Mouse (Mus musculus) CD4-positive naive resting alpha-beta T cell, adult 57 days (primary cell): Measurements from ENCODE around the gene Olfr655. TPM values are rescaled to one million over a fixed set of nuclear protein-coding genes. Genes with fewer than 3 reads are reported as not detected.

Experiments
- total RNA-seq: library from RNA; stranded (reverse); gene quantifications from one replicate; pipeline ENCODE4 v1.2.4, GENCODE M21; 2023

The Olfr655 gene
- not detected for total RNA-seq

DNA sequence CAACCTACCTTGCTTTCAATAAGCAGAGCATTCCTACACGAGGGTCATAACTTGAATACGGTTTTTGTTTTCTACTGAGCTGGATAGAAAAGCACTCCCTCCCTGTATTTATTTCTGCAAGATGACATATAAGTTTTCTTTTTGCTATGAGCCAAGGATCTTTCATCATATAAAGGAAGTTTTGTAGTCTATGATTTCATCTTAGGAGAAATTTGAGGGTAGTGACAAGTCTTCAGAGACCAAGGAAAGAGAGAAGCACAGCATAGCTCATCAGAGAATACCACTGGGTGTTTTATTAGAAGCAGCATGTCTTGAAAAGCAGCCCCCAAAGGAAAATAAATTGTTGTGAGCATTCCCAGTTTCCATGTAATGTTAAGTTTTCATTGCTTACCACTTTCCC lies at the start of gene Olfr655:
TSS of gene Olfr655 (minus strand) at position 101 of the 400 bp plus-strand sequence.

DNA sequence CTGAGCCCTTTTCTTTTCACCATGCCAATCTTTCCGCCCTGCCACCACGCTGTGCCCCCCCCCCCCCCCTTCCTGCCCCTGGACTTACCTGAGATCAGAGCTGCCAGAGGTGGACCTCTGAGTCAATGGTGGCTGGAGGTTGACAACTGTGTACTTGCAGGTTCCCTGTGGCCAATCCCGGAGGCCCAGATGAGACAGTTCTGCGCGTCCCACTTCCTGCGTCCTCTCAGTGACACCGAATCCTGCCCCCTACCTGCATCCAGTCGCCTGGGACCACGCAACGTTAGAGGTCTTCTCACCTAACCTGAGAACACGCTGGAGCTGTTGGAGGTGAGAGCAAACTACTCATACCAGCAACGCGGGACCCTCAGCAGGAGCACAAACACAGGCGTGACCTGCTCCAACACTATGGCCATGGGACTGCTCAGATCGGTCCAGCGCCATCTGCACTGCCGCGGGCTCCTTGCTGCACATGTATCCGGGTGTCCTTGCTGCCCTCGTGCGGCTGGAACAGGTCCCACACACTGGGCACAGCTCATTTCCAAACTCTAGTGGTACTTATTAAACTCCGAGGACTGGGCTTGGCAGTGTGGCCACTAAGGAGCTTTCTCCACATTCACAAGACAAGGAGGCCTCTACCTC lies 45.4 kb upstream of the Olfr655 start, which contains the start of gene Olfr658:
TSS of gene Olfr658 (minus strand) at position 465 of the 642 bp plus-strand sequence.

DNA sequence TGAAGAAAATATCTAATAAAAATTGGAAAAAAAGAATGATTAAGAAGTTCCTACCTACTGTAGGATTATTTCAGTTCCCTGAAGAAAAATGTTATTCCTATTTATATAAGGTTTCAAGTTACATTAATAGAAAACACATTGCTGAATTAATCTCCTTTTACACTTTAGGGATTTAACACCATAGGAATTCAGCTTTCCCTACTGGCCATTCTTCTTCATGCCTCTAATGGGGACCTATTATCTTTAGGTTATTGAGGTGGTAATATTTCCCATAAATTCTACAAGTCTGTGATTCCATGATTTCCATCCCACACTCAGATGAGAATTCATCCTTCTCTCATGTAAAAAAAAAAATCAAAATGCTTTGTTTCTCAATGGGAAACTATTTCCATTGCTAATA lies 22.9 kb upstream of the Olfr655 start, which contains the start of gene Olfr657:
TSS of gene Olfr657 (plus strand) at position 301 of the 400 bp plus-strand sequence.

DNA sequence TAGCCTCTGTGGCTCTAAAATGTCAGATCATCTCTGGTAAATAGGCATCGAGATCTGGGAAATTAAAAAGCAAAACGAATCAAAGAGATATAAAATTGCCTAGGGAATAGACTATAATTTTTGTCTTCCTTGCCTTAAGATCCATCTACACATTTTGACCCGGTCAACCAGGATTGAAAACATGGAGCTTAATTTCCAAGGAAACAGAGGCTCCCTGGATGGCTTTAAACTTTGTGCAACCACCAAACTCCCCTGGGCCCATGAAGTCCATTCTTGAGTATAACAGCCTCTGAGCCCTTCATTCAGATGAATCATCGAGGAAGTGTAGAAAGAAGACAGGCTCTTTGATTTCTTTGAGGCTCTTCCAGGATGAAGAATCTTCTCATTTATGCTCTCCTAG lies 12.1 kb upstream of the Olfr655 start, which contains the start of gene Olfr656:
TSS of gene Olfr656 (plus strand) at position 301 of the 400 bp plus-strand sequence.

DNA sequence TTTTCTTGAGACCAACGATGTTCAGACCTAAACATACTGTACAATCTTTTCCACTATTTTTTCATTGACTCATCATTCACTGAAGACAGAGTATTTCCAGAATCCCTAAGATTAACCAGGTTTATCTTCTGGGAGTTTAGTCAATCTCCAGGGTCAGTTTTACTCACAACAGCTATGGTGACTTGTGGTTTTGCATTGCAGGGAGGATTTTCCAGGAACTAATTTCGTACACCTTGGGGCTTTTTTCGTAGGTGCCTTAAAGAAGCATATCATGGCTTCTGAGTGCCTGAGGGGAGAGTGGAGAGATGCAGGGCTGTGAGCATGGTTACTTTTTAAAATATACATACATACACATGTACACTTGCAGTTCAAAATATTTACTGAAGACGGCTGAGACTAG lies 14.9 kb downstream of the Olfr655 start, which contains the start of gene Olfr654:
TSS of gene Olfr654 (plus strand) at position 301 of the 400 bp plus-strand sequence.

DNA sequence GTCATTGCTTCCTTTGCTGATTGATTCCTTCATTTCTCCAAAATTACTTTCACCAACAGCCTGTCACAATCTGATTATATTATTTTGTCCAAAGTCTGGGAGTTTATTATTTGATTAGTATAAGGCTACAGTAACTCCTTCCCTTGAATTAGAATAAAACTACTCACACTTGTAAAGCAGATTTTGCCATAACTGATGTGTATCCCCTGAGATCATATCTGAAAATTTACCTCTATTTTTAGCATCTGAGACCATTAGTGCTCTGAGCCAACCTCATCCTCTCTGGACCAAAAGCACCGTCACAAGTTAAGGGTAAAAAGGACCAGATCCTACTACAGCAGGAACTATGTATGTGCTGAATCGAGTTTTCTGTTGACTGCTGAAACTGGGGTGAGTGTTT lies 24.6 kb downstream of the Olfr655 start, which contains the start of gene Olfr653:
TSS of gene Olfr653 (plus strand) at position 301 of the 400 bp plus-strand sequence.

DNA sequence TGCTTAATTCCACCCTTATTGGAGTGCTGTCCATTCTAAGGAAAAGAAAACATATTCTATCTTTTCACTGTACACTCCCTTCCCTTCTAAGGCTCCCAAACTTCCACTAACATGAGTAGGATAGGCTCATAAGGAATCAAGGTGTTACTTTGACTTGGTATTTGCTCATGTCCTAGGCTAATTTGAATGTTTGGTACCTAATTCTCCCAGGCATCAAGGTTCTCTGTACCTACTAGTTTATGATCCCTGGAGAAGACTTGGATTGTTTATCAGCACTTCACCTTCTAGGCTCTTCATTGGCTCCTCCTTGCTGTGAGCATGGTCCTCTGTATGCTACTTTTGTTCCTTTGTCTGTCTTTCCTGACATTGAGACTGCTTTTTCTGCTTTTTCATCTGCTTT lies 41.0 kb downstream of the Olfr655 start, which contains the start of gene Olfr652:
TSS of gene Olfr652 (plus strand) at position 301 of the 400 bp plus-strand sequence.

DNA sequence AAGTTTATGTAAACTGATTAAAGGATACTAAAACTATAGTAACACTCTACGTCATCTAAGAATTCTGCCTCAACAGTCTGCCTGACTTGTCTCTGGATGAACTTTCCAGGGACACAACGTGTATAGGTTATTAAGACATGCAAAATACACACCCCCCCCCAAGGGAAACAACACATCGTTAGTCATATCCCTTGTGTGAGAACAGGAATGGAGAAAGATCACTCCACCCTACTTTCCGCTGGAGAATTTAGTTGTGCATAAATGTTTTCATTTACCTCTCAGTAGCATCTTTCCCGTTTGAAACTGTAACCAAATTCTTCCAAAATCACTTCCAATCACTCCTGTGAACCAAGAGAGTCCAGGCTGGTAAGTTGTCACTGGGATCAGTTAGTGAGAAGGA lies 51.7 kb downstream of the Olfr655 start, which contains the start of gene Olfr651:
TSS of gene Olfr651 (plus strand) at position 301 of the 400 bp plus-strand sequence.

Other genes starting within 250 kb of the Olfr655 start
- gene Trim12c, start 248.4 kb downstream of the Olfr655 start, total RNA-seq = 37.2 TPM
- gene Trim30b, start 231.9 kb downstream of the Olfr655 start, total RNA-seq = 1.8 TPM
- gene Trim30c, start 200.9 kb downstream of the Olfr655 start, total RNA-seq = 0.77 TPM
- 58.6 TPM for gene Trim30a, start 136.6 kb downstream of the Olfr655 start, total RNA-seq
- 6.3 TPM for gene Trim30d, start 93.9 kb downstream of the Olfr655 start, total RNA-seq
- not detected for gene Olfr651, start 51.6 kb downstream of the Olfr655 start, total RNA-seq
- gene Olfr652, start 40.9 kb downstream of the Olfr655 start, total RNA-seq = not detected
- gene Olfr653, start 24.5 kb downstream of the Olfr655 start, total RNA-seq = not detected
- gene Olfr654, start 14.8 kb downstream of the Olfr655 start, total RNA-seq = not detected
- gene Olfr656, start 12.2 kb upstream of the Olfr655 start, total RNA-seq = not detected
- not detected for gene Olfr657, start 23.0 kb upstream of the Olfr655 start, total RNA-seq
- not detected for gene Olfr658, start 45.5 kb upstream of the Olfr655 start, total RNA-seq
- gene Olfr659, start 65.0 kb upstream of the Olfr655 start, total RNA-seq = not detected
- not detected for gene Olfr661, start 84.7 kb upstream of the Olfr655 start, total RNA-seq
- gene Usp17le, start 175.7 kb upstream of the Olfr655 start, total RNA-seq = not detected
- not detected for gene Usp17lb, start 240.8 kb upstream of the Olfr655 start, total RNA-seq